Comparison of ENCODE assay signal across 10 mouse cellular contexts in genomic region chr19:8009086-8009485, GRCm38 (mm10). TPM values are rescaled to one million over a fixed set of nuclear protein-coding genes. Genes with fewer than 3 reads are reported as not detected.
"Had no signal": no experiment of that assay in that cellular context is flagged by ENCODE, and none has a peak within 500 bp of the region (broad histone marks: within the 10 kb centered on the region; RNA-seq: fewer than 3 reads in every experiment).

No protein-coding gene starts in this region.

RNA-seq across cellular contexts. Expression of gene Slc22a27, which starts 43.3 kb away (rescaled TPM):
- polyA plus RNA-seq: neural tube, embryonic 13.5 days; neural tube, embryonic 14.5 days; neural tube, embryonic 15.5 days; small intestine, adult 2 months; spleen, adult 2 months; stomach, embryonic 16.5 days; testis, adult 2 months; thymus, adult 2 months; thymus, postnatal 0 days; urinary bladder, adult 2 months had no signal
